Mouse (Mus musculus) heart, postnatal 0 days (tissue): ENCODE measurements around the gene Atp6v1g1. TPM values are rescaled to one million over a fixed set of nuclear protein-coding genes. Genes with fewer than 3 reads are reported as not detected.
A peak's percentile ranks its signal among the peaks of the same experiment; 100 is the strongest.

Source experiments
- ATAC-seq: fragments of 200-750 bp; cut with Nextera tagmentation; 2 replicates; pipeline ENCODE4 v1.8.0; 2017; ENCODE audit warnings: low read depth, moderate number of reproducible peaks, moderate library complexity; ENCODE audit not compliant: insufficient read depth
- DNase-seq: peaks from one replicate; pipeline ENCODE4 v3.0.0-alpha.2; 2016; ENCODE audit warnings: low spot score
- H3K27ac ChIP-seq: fragments of 300-500 bp; sonication (generic); 2 replicates; pipeline ENCODE4 v1.5.1; 2014; ENCODE audit warnings: low read depth, mild to moderate bottlenecking
- H3K27me3 ChIP-seq: fragments of 300-500 bp; sonication (generic); 2 replicates; pipeline ENCODE4 v1.6.1; 2014; ENCODE audit warnings: low read length, mixed read lengths; ENCODE audit not compliant: control insufficient read depth, insufficient read depth
- H3K36me3 ChIP-seq: fragments of 300-500 bp; sonication (generic); replicated peaks from 2 replicates; pipeline ENCODE4 v1.6.1; 2014; ENCODE audit warnings: low read length, mixed read lengths; ENCODE audit not compliant: control insufficient read depth, insufficient read depth
- H3K4me1 ChIP-seq: fragments of 300-500 bp; sonication (generic); 2 replicates; pipeline ENCODE4 v1.6.1; 2014; ENCODE audit warnings: antibody characterized with exemption; ENCODE audit not compliant: control insufficient read depth, insufficient read depth
- H3K4me2 ChIP-seq: fragments of 300-500 bp; sonication (generic); 2 replicates; pipeline ENCODE4 v1.6.1; 2014; ENCODE audit warnings: low read depth, mild to moderate bottlenecking, low read length, moderate library complexity
- H3K4me3 ChIP-seq: fragments of 300-500 bp; sonication (generic); 2 replicates; pipeline ENCODE4 v1.5.1; 2014; ENCODE audit warnings: low read depth, low read length
- H3K9ac ChIP-seq: fragments of 300-500 bp; sonication (generic); replicated peaks from 2 replicates; pipeline ENCODE4 v1.6.1; 2014; ENCODE audit warnings: low read depth, low read length, mixed read lengths
- H3K9me3 ChIP-seq: fragments of 300-500 bp; sonication (generic); replicated peaks from 2 replicates; pipeline ENCODE4 v1.6.1; 2016; ENCODE audit warnings: low read length; ENCODE audit not compliant: control insufficient read depth
- CTCF ChIP-seq: IDR thresholded peaks from 2 replicates; pipeline ENCODE4 v1.5.1; 2016; ENCODE audit warnings: antibody characterized with exemption, control low read depth, low read depth
- EP300 ChIP-seq: IDR thresholded peaks from 2 replicates; pipeline ENCODE4 v1.6.1; 2016; ENCODE audit warnings: antibody characterized with exemption, low read depth
- WGBS: fragments of 180-500 bp; shearing (Covaris S2); extraction: QIAGEN DNeasy Blood & Tissue Kit; methylation state at CpG from one replicate; pipeline ENCODE4 v1.1.7; 2014; 5-methylcytosine and 5-hydroxymethylcytosine counted together
- polyA plus RNA-seq: library from polyadenylated mRNA; unstranded; fragments of >200 nt; fragmentation: Nextera tagmentation; extraction: Ambion mirVana; gene quantifications from 2 replicates; pipeline ENCODE4 v1.2.1, GENCODE M21; 2015
- total RNA-seq: library from RNA; depleted of rRNA; stranded (reverse); fragments of >200 nt; gene quantifications from 2 replicates; pipeline ENCODE4 v1.2.3, GENCODE M21; 2014; ENCODE audit warnings: low replicate concordance; rRNA removed

Atp6v1g1 gene
- total and polyA plus RNA-seq, 2 experiments from 2014 or later, result 148 to 279 TPM

- Histone ChIP-seq H3K4me3 (no peak overlapping the region), H3K4me2 (no peak overlapping the region), H3K36me3 (no peaks in the 10 kb centered on the region), H3K27me3 (no peaks in the 10 kb centered on the region), H3K9ac (no peak overlapping the region), H3K27ac (no peak overlapping the region), H3K4me1 (peaks cover 8% of the 10 kb centered on the region), H3K9me3 (no peaks in the 10 kb centered on the region)
- ATAC-seq (no peak), DNase-seq (no peak)
- TF ChIP-seq EP300, result no peak
- no peak for TF ChIP-seq CTCF
- WGBS, result 71% methylated on average over 7 of the region's 7 CpGs
Measured at GRCm38 (mm10) chr4:63589987-63590386, 45.4 kb downstream of the Atp6v1g1 start.

GRCm38 (mm10) chr4:63590538-63590937 is 46.0 kb downstream of the Atp6v1g1 start:
- no peak overlapping the region for H3K4me3 ChIP-seq
- peaks cover 13% of the 10 kb centered on the region for H3K4me1 ChIP-seq
- no peak for TF ChIP-seq CTCF
- no peak for TF ChIP-seq EP300
- H3K36me3 ChIP-seq, result no peaks in the 10 kb centered on the region
- H3K27ac ChIP-seq, result no peak overlapping the region
- H3K27me3 ChIP-seq, result no peaks in the 10 kb centered on the region
- no peak overlapping the region for H3K4me2 ChIP-seq
- H3K9ac ChIP-seq, result no peak overlapping the region
- DNase-seq, result no peak
- H3K9me3 ChIP-seq, result no peaks in the 10 kb centered on the region
- ATAC-seq, result no peak
- 82% methylated on average over 4 of the region's 4 CpGs for WGBS

GRCm38 (mm10) chr4:63594459-63595110 is 50.0 kb downstream of the Atp6v1g1 start:
- no peak overlapping the region for H3K4me3 ChIP-seq
- DNase-seq, result peak; percentile 9
- H3K9ac ChIP-seq, result no peak overlapping the region
- H3K4me1 ChIP-seq, result peaks cover 13% of the 10 kb centered on the region
- no peaks in the 10 kb centered on the region for H3K36me3 ChIP-seq
- WGBS, result 52% methylated on average over 5 of the region's 5 CpGs
- H3K4me2 ChIP-seq, result no peak overlapping the region
- H3K27ac ChIP-seq, result no peak overlapping the region
- ATAC-seq, result no peak
- H3K27me3 ChIP-seq, result no peaks in the 10 kb centered on the region
- TF ChIP-seq CTCF (no peak), EP300 (no peak)
- no peaks in the 10 kb centered on the region for H3K9me3 ChIP-seq

- no peaks in the 10 kb centered on the region for H3K27me3 ChIP-seq
- TF ChIP-seq EP300, result no peak
- H3K36me3 ChIP-seq, result no peaks in the 10 kb centered on the region
- H3K4me3 ChIP-seq, result no peak overlapping the region
- no peaks in the 10 kb centered on the region for H3K9me3 ChIP-seq
- H3K9ac ChIP-seq, result no peak overlapping the region
- ATAC-seq, result 0 out of 2 replicates have a peak, but pooled peaks have one; percentile 20
- H3K4me2 ChIP-seq, result no peak overlapping the region
- no peak overlapping the region for H3K27ac ChIP-seq
- peaks cover 13% of the 10 kb centered on the region for H3K4me1 ChIP-seq
- DNase-seq, result no peak
- 54% methylated on average over 10 of the region's 10 CpGs for WGBS
Measured at GRCm38 (mm10) chr4:63595259-63595658, 50.7 kb downstream of the Atp6v1g1 start.

- WGBS, result 95% methylated on average over 4 of the region's 4 CpGs
- DNase-seq, result no peak
- Histone ChIP-seq H3K4me1 (peaks cover 13% of the 10 kb centered on the region), H3K4me2 (no peak overlapping the region), H3K27me3 (no peaks in the 10 kb centered on the region), H3K36me3 (no peaks in the 10 kb centered on the region), H3K27ac (no peak overlapping the region), H3K4me3 (no peak overlapping the region), H3K9ac (no peak overlapping the region), H3K9me3 (no peaks in the 10 kb centered on the region)
- no peak for ATAC-seq
- TF ChIP-seq EP300 (no peak), CTCF (no peak)
Measured at GRCm38 (mm10) chr4:63596010-63596409, 51.4 kb downstream of the Atp6v1g1 start.

Other genes starting within 250 kb of the Atp6v1g1 start
- gene Orm1, start 200.2 kb upstream of the Atp6v1g1 start, total RNA-seq, result not detected in 2 replicates
- gene Orm1, start 200.2 kb upstream of the Atp6v1g1 start, polyA plus RNA-seq, result not detected in 2 replicates
- not detected in 2 replicates for gene Orm3, start 188.6 kb upstream of the Atp6v1g1 start, total RNA-seq
- not detected in 2 replicates for gene Orm3, start 188.6 kb upstream of the Atp6v1g1 start, polyA plus RNA-seq
- gene Orm2, start 182.3 kb upstream of the Atp6v1g1 start, total RNA-seq, result not detected in 2 replicates
- gene Orm2, start 182.3 kb upstream of the Atp6v1g1 start, polyA plus RNA-seq, result not detected in 2 replicates
- gene Akna, start 141.4 kb upstream of the Atp6v1g1 start, total RNA-seq, result 4.1 and 5.5 TPM in 2 replicates
- 1.3 and 1.4 TPM in 2 replicates for gene Akna, start 141.4 kb upstream of the Atp6v1g1 start, polyA plus RNA-seq
- 5.5 and 7.6 TPM in 2 replicates for gene Whrn, start 48.8 kb upstream of the Atp6v1g1 start, total RNA-seq
- 1.3 and 1.7 TPM in 2 replicates for gene Whrn, start 48.8 kb upstream of the Atp6v1g1 start, polyA plus RNA-seq
- gene Tmem268, start 14.0 kb downstream of the Atp6v1g1 start, total RNA-seq, result 5.2 and 10.0 TPM in 2 replicates
- 4.6 and 4.7 TPM in 2 replicates for gene Tmem268, start 14.0 kb downstream of the Atp6v1g1 start, polyA plus RNA-seq
- gene Gm11213, start 60.5 kb downstream of the Atp6v1g1 start, total RNA-seq, result not detected in 2 replicates
- gene Gm11213, start 60.5 kb downstream of the Atp6v1g1 start, polyA plus RNA-seq, result not detected in 2 replicates
- gene Tex48, start 77.7 kb downstream of the Atp6v1g1 start, total RNA-seq, result not detected in 2 replicates
- not detected in 2 replicates for gene Tex48, start 77.7 kb downstream of the Atp6v1g1 start, polyA plus RNA-seq
- gene Gm11214, start 118.6 kb downstream of the Atp6v1g1 start, total RNA-seq, result not detected in 2 replicates
- not detected in 2 replicates for gene Gm11214, start 118.6 kb downstream of the Atp6v1g1 start, polyA plus RNA-seq
- gene Tnfsf15, start 200.3 kb downstream of the Atp6v1g1 start, total RNA-seq, result not detected in 2 replicates
- gene Tnfsf15, start 200.3 kb downstream of the Atp6v1g1 start, polyA plus RNA-seq, result 0.03 TPM in 1 of 2 replicates, not detected in the other